ENCODE assay signal across 16 mouse cellular contexts in genomic region chr9:87145671-87146070, GRCm38 (mm10). TPM values are rescaled to one million over a fixed set of nuclear protein-coding genes. Genes with fewer than 3 reads are reported as not detected.
DNase-seq lines count a peak whose midpoint lies in the region; ATAC-seq lines count a peak whose summit lies in the region.
"Had no signal": no experiment of that assay in that cellular context is flagged by ENCODE, and none has a peak within 500 bp of the region (broad histone marks: within the 10 kb centered on the region; RNA-seq: fewer than 3 reads in every experiment).

No protein-coding gene starts in this region.

- no peaks in the 10 kb centered on the region for H3K9me3 ChIP-seq in forebrain, embryonic 13.5 days (replicated peaks)
- H3K9me3 ChIP-seq in forebrain, embryonic 10.5 days: no peaks in the 10 kb centered on the region
- H3K9me3 ChIP-seq in lung, embryonic 15.5 days: no peaks in the 10 kb centered on the region
- no peaks in the 10 kb centered on the region for H3K9me3 ChIP-seq in hindbrain, embryonic 14.5 days (ENCODE audit: control insufficient read depth, low read length)
- H3K9me3 ChIP-seq in midbrain, embryonic 16.5 days (replicated peaks; ENCODE audit: control insufficient read depth, low read length, poor library complexity, severe bottlenecking): no peaks in the 10 kb centered on the region
- H3K9me3 ChIP-seq: intestine, embryonic 15.5 days had no signal

- no peak for DNase-seq in forebrain, embryonic 10.5 days (ENCODE audit: extremely low spot score, low spot score)
- DNase-seq in lung, postnatal 4 days: no peak
- no peak for DNase-seq in hindbrain, embryonic 14.5 days (ENCODE audit: low spot score)
- DNase-seq in gastrocnemius, postnatal 14 days: no peak
- DNase-seq in T-cell, adult 2 months (ENCODE audit: low spot score): no peak
- DNase-seq: adrenal gland, adult 8-10 months; cerebellum, adult 2 months; gastrocnemius, adult 2 months; left cerebral cortex, postnatal 4 days; spleen, adult 18-20 months had no signal

- H3K27ac ChIP-seq in forebrain, embryonic 13.5 days: no peak overlapping the region
- no peak overlapping the region for H3K27ac ChIP-seq in forebrain, embryonic 10.5 days
- no peak overlapping the region; the same call in 1 of the 2 replicates for H3K27ac ChIP-seq in lung, embryonic 15.5 days
- H3K27ac ChIP-seq in hindbrain, embryonic 14.5 days: no peak overlapping the region
- H3K27ac ChIP-seq in midbrain, embryonic 16.5 days (ENCODE audit: low read length): no peak overlapping the region
- H3K27ac ChIP-seq: gastrocnemius, adult 2 months; intestine, embryonic 15.5 days; liver, embryonic 14.5 days had no signal

- intact Hi-C loops in gastrocnemius, postnatal 14 days (cut with DNase I; ENCODE audit: low total_unique reads): no loop called here

- H3K4me2 ChIP-seq in forebrain, embryonic 13.5 days: peak overlapping the region; percentile 71; the same call in 1 of the 2 replicates
- H3K4me2 ChIP-seq in lung, embryonic 15.5 days: peak overlapping the region; percentile 60; the same call in 1 of the 2 replicates
- peak overlapping the region; percentile 87 for H3K4me2 ChIP-seq in hindbrain, embryonic 14.5 days (replicated peaks)
- H3K4me2 ChIP-seq in midbrain, embryonic 16.5 days (ENCODE audit: low read length): peak overlapping the region; percentile 93

- peaks cover 34% of the 10 kb centered on the region for H3K27me3 ChIP-seq in forebrain, embryonic 13.5 days
- peaks cover 40% of the 10 kb centered on the region for H3K27me3 ChIP-seq in forebrain, embryonic 10.5 days (ENCODE audit: poor library complexity, severe bottlenecking)
- H3K27me3 ChIP-seq in lung, embryonic 15.5 days: peaks cover 27% of the 10 kb centered on the region
- peaks cover 28% of the 10 kb centered on the region for H3K27me3 ChIP-seq in hindbrain, embryonic 14.5 days (ENCODE audit: control insufficient read depth, insufficient read depth, low read length)
- H3K27me3 ChIP-seq in midbrain, embryonic 16.5 days (ENCODE audit: control insufficient read depth, insufficient read depth, low read depth, low read length): peaks cover 15% of the 10 kb centered on the region; the same call in 1 of the 2 replicates

- H3K36me3 ChIP-seq in forebrain, embryonic 13.5 days (ENCODE audit: poor library complexity, severe bottlenecking): no peaks in the 10 kb centered on the region
- H3K36me3 ChIP-seq in forebrain, embryonic 10.5 days (replicated peaks): no peaks in the 10 kb centered on the region
- H3K36me3 ChIP-seq in lung, embryonic 15.5 days: no peaks in the 10 kb centered on the region
- no peaks in the 10 kb centered on the region for H3K36me3 ChIP-seq in hindbrain, embryonic 14.5 days (replicated peaks; ENCODE audit: control insufficient read depth, insufficient read depth)
- no peaks in the 10 kb centered on the region for H3K36me3 ChIP-seq in midbrain, embryonic 16.5 days (ENCODE audit: control insufficient read depth, insufficient read depth, low read length)
- H3K36me3 ChIP-seq: intestine, embryonic 15.5 days had no signal

- no peak overlapping the region for H3K9ac ChIP-seq in forebrain, embryonic 13.5 days
- no peak overlapping the region for H3K9ac ChIP-seq in lung, embryonic 15.5 days
- H3K9ac ChIP-seq in hindbrain, embryonic 14.5 days: no peak overlapping the region
- H3K9ac ChIP-seq in midbrain, embryonic 16.5 days (ENCODE audit: low read depth, low read length): peak overlapping the region; percentile 65; the same call in 1 of the 2 replicates
- H3K9ac ChIP-seq: intestine, embryonic 15.5 days; liver, embryonic 14.5 days had no signal

- H3K4me3 ChIP-seq in forebrain, embryonic 13.5 days: no peak overlapping the region
- no peak overlapping the region; the same call in 1 of the 2 replicates for H3K4me3 ChIP-seq in forebrain, embryonic 10.5 days
- no peak overlapping the region for H3K4me3 ChIP-seq in lung, embryonic 15.5 days
- H3K4me3 ChIP-seq in hindbrain, embryonic 14.5 days (replicated peaks; ENCODE audit: low read length): peak overlapping the region; percentile 38
- H3K4me3 ChIP-seq in midbrain, embryonic 16.5 days (ENCODE audit: low read depth, low read length): peak overlapping the region; percentile 47
- H3K4me3 ChIP-seq: gastrocnemius, adult 2 months; intestine, embryonic 15.5 days had no signal

- 36% methylated on average over 11 of the region's 11 CpGs for WGBS in forebrain, embryonic 13.5 days
- 26% methylated on average over 11 of the region's 11 CpGs for WGBS in forebrain, embryonic 10.5 days
- WGBS in lung, embryonic 15.5 days: 40% methylated on average over 11 of the region's 11 CpGs
- 27% methylated on average over 11 of the region's 11 CpGs for WGBS in hindbrain, embryonic 14.5 days
- 31% methylated on average over 11 of the region's 11 CpGs for WGBS in midbrain, embryonic 16.5 days

- ATAC-seq in forebrain, embryonic 13.5 days: no peak
- ATAC-seq in lung, embryonic 15.5 days (ENCODE audit: borderline replicate concordance, extremely low read depth, low FRiP score, low TSS enrichment): no peak
- ATAC-seq in hindbrain, embryonic 14.5 days (ENCODE audit: low FRiP score): 0 out of 2 replicates have a peak, but pooled peaks have one; percentile 34
- no peak for ATAC-seq in midbrain, embryonic 16.5 days
- ATAC-seq: intestine, embryonic 15.5 days had no signal

- H3K4me1 ChIP-seq in forebrain, embryonic 13.5 days: peaks cover 12% of the 10 kb centered on the region
- H3K4me1 ChIP-seq in forebrain, embryonic 10.5 days: peaks cover 19% of the 10 kb centered on the region
- peaks cover 7% of the 10 kb centered on the region for H3K4me1 ChIP-seq in lung, embryonic 15.5 days
- peaks cover 9% of the 10 kb centered on the region for H3K4me1 ChIP-seq in hindbrain, embryonic 14.5 days (replicated peaks; ENCODE audit: control insufficient read depth, insufficient read depth, low read length)
- H3K4me1 ChIP-seq in midbrain, embryonic 16.5 days (ENCODE audit: control insufficient read depth, insufficient read depth, low read length): peaks cover 7% of the 10 kb centered on the region; the same call in 1 of the 2 replicates

RNA-seq across cellular contexts. Expression of gene Mrap2, which starts 1.6 kb away (rescaled TPM):
- 0.35 and 0.41 TPM in 2 replicates for polyA plus RNA-seq in forebrain, embryonic 13.5 days (2015; fragmentation: Nextera tagmentation; extraction: Ambion mirVana)
- 0.18 TPM in 1 of 2 replicates, not detected in the other for polyA plus RNA-seq in forebrain, embryonic 10.5 days (2016; fragmentation: Nextera tagmentation; extraction: Ambion mirVana)
- 0.08 and 0.25 TPM in 2 replicates for polyA plus RNA-seq in lung, embryonic 15.5 days (2015; fragmentation: Nextera tagmentation; extraction: Ambion mirVana)
- 2.1 and 2.4 TPM in 2 replicates for polyA plus RNA-seq in hindbrain, embryonic 14.5 days (2014; fragmentation: Nextera tagmentation; extraction: Ambion mirVana)
- polyA plus RNA-seq in midbrain, embryonic 16.5 days (2015; fragmentation: Nextera tagmentation; extraction: Ambion mirVana): 3.4 and 3.9 TPM in 2 replicates
- under 1 TPM; 0.31 to 0.68 TPM for total RNA-seq in gastrocnemius, postnatal 14 days (2021)
- total RNA-seq: megakaryocyte, adult 5-6 weeks had no signal
- polyA plus RNA-seq: liver, embryonic 14.5 days had no signal

Comparison
In these comparisons a context has a peak if more than half of its experiments do, and no peak if none do; other contexts are left out.
1. H3K4me3 ChIP-seq: peak in hindbrain, embryonic 14.5 days (single experiment) and midbrain, embryonic 16.5 days (single experiment); none in forebrain, embryonic 13.5 days (single experiment), forebrain, embryonic 10.5 days (single experiment) and lung, embryonic 15.5 days (single experiment).
2. Peak in every context shown above with its lines, with median percentiles within 50 percentile points of each other: H3K4me2 ChIP-seq.